Mouse (Mus musculus): ENCODE measurements around the gene Myom1.
A peak's percentile ranks its signal among the peaks of the same experiment; 100 is the strongest.

Gene Myom1

GRCm38 (mm10) chr17:71004186-71004960, 1.9 kb downstream of the Myom1 start:
- H3K4me3 ChIP-seq (replicated peaks; ENCODE audit: low read length) = no peak overlapping the region
- TF ChIP-seq NANOG (IDR thresholded peaks at IDR 0.05; ENCODE audit: borderline replicate concordance, low read length) (no peak), CTCF (conservative IDR thresholded peaks at IDR 0.05; ENCODE audit: low read length) (no peak), POU5F1 (IDR thresholded peaks at IDR 0.05; ENCODE audit: borderline replicate concordance, low read length) (no peak)
- peaks cover 8% of the 10 kb centered on the region for H3K36me3 ChIP-seq (ENCODE audit: insufficient read depth, low read length)
- H3K27me3 ChIP-seq (ENCODE audit: insufficient read depth, low read length) = peaks cover 2% of the 10 kb centered on the region; the same call in 1 of the 2 replicates
- H3K4me1 ChIP-seq (replicated peaks; ENCODE audit: low read depth, low read length) = peaks cover 35% of the 10 kb centered on the region
- H3K9me3 ChIP-seq (ENCODE audit: low read length) = no peaks in the 10 kb centered on the region

GRCm38 (mm10) chr17:71006976-71007375, 4.5 kb downstream of the Myom1 start:
- no peak overlapping the region for H3K4me3 ChIP-seq (replicated peaks; ENCODE audit: low read length)
- TF ChIP-seq CTCF (conservative IDR thresholded peaks at IDR 0.05; ENCODE audit: low read length) = no peak
- TF ChIP-seq NANOG (IDR thresholded peaks at IDR 0.05; ENCODE audit: borderline replicate concordance, low read length) = no peak
- no peak for TF ChIP-seq POU5F1 (IDR thresholded peaks at IDR 0.05; ENCODE audit: borderline replicate concordance, low read length)

GRCm38 (mm10) chr17:71008676-71009075, 6.2 kb downstream of the Myom1 start:
- Histone ChIP-seq H3K9me3 (ENCODE audit: low read length) (no peaks in the 10 kb centered on the region), H3K4me1 (replicated peaks; ENCODE audit: low read depth, low read length) (peaks cover 20% of the 10 kb centered on the region), H3K27me3 (ENCODE audit: insufficient read depth, low read length) (peaks cover 10% of the 10 kb centered on the region), H3K4me3 (replicated peaks; ENCODE audit: low read length) (no peak overlapping the region), H3K36me3 (ENCODE audit: insufficient read depth, low read length) (no peaks in the 10 kb centered on the region)
- TF ChIP-seq POU5F1 (IDR thresholded peaks at IDR 0.05; ENCODE audit: borderline replicate concordance, low read length) = no peak
- TF ChIP-seq NANOG (IDR thresholded peaks at IDR 0.05; ENCODE audit: borderline replicate concordance, low read length) = no peak
- TF ChIP-seq CTCF (conservative IDR thresholded peaks at IDR 0.05; ENCODE audit: low read length) = no peak

More at GRCm38 (mm10) chr17:71006976-71007375, 4.5 kb downstream of the Myom1 start:
- Histone ChIP-seq H3K9me3 (ENCODE audit: low read length) (no peaks in the 10 kb centered on the region), H3K36me3 (ENCODE audit: insufficient read depth, low read length) (no peaks in the 10 kb centered on the region), H3K4me1 (replicated peaks; ENCODE audit: low read depth, low read length) (peaks cover 31% of the 10 kb centered on the region), H3K27me3 (ENCODE audit: insufficient read depth, low read length) (peaks cover 10% of the 10 kb centered on the region; the same call in 1 of the 2 replicates)

- Histone ChIP-seq H3K27me3 (ENCODE audit: insufficient read depth, low read length) (peaks cover 10% of the 10 kb centered on the region), H3K4me1 (replicated peaks; ENCODE audit: low read depth, low read length) (peaks cover 14% of the 10 kb centered on the region), H3K4me3 (replicated peaks; ENCODE audit: low read length) (no peak overlapping the region), H3K9me3 (ENCODE audit: low read length) (no peaks in the 10 kb centered on the region), H3K36me3 (ENCODE audit: insufficient read depth, low read length) (no peaks in the 10 kb centered on the region)
- TF ChIP-seq POU5F1 (IDR thresholded peaks at IDR 0.05; ENCODE audit: borderline replicate concordance, low read length) = no peak
- TF ChIP-seq CTCF (conservative IDR thresholded peaks at IDR 0.05; ENCODE audit: low read length) = no peak
- TF ChIP-seq NANOG (IDR thresholded peaks at IDR 0.05; ENCODE audit: borderline replicate concordance, low read length) = no peak
Observed at GRCm38 (mm10) chr17:71009751-71010150, 7.3 kb downstream of the Myom1 start.

GRCm38 (mm10) chr17:71010646-71011242, 8.3 kb downstream of the Myom1 start:
- H3K36me3 ChIP-seq (ENCODE audit: insufficient read depth, low read length) = no peaks in the 10 kb centered on the region
- H3K4me1 ChIP-seq (replicated peaks; ENCODE audit: low read depth, low read length) = peaks cover 14% of the 10 kb centered on the region
- H3K9me3 ChIP-seq (ENCODE audit: low read length) = no peaks in the 10 kb centered on the region
- peaks cover 10% of the 10 kb centered on the region for H3K27me3 ChIP-seq (ENCODE audit: insufficient read depth, low read length)
- TF ChIP-seq CTCF (conservative IDR thresholded peaks at IDR 0.05; ENCODE audit: low read length) = no peak
- no peak for TF ChIP-seq NANOG (IDR thresholded peaks at IDR 0.05; ENCODE audit: borderline replicate concordance, low read length)
- TF ChIP-seq POU5F1 (IDR thresholded peaks at IDR 0.05; ENCODE audit: borderline replicate concordance, low read length) = no peak
- H3K4me3 ChIP-seq (replicated peaks; ENCODE audit: low read length) = peak overlapping the region; percentile 71

GRCm38 (mm10) chr17:71011931-71012662, 9.7 kb downstream of the Myom1 start:
- Histone ChIP-seq H3K4me1 (replicated peaks; ENCODE audit: low read depth, low read length) (peaks cover 14% of the 10 kb centered on the region), H3K9me3 (ENCODE audit: low read length) (no peaks in the 10 kb centered on the region), H3K4me3 (replicated peaks; ENCODE audit: low read length) (no peak overlapping the region), H3K27me3 (ENCODE audit: insufficient read depth, low read length) (peaks cover 10% of the 10 kb centered on the region), H3K36me3 (ENCODE audit: insufficient read depth, low read length) (no peaks in the 10 kb centered on the region)
- TF ChIP-seq CTCF (conservative IDR thresholded peaks at IDR 0.05; ENCODE audit: low read length) (no peak), NANOG (IDR thresholded peaks at IDR 0.05; ENCODE audit: borderline replicate concordance, low read length) (no peak), POU5F1 (IDR thresholded peaks at IDR 0.05; ENCODE audit: borderline replicate concordance, low read length) (no peak)

- TF ChIP-seq POU5F1 (IDR thresholded peaks at IDR 0.05; ENCODE audit: borderline replicate concordance, low read length) (no peak), NANOG (IDR thresholded peaks at IDR 0.05; ENCODE audit: borderline replicate concordance, low read length) (no peak), CTCF (conservative IDR thresholded peaks at IDR 0.05; ENCODE audit: low read length) (no peak)
- Histone ChIP-seq H3K4me1 (replicated peaks; ENCODE audit: low read depth, low read length) (peaks cover 14% of the 10 kb centered on the region), H3K9me3 (ENCODE audit: low read length) (no peaks in the 10 kb centered on the region), H3K27me3 (ENCODE audit: insufficient read depth, low read length) (peaks cover 10% of the 10 kb centered on the region), H3K36me3 (ENCODE audit: insufficient read depth, low read length) (no peaks in the 10 kb centered on the region), H3K4me3 (replicated peaks; ENCODE audit: low read length) (no peak overlapping the region)
Observed at GRCm38 (mm10) chr17:71013105-71013504, 10.7 kb downstream of the Myom1 start.

GRCm38 (mm10) chr17:71014911-71015310, 12.5 kb downstream of the Myom1 start:
- Histone ChIP-seq H3K9me3 (ENCODE audit: low read length) (no peaks in the 10 kb centered on the region), H3K36me3 (ENCODE audit: insufficient read depth, low read length) (no peaks in the 10 kb centered on the region), H3K4me3 (replicated peaks; ENCODE audit: low read length) (no peak overlapping the region), H3K4me1 (replicated peaks; ENCODE audit: low read depth, low read length) (peaks cover 10% of the 10 kb centered on the region), H3K27me3 (ENCODE audit: insufficient read depth, low read length) (peaks cover 6% of the 10 kb centered on the region)
- TF ChIP-seq POU5F1 (IDR thresholded peaks at IDR 0.05; ENCODE audit: borderline replicate concordance, low read length) = no peak
- no peak for TF ChIP-seq NANOG (IDR thresholded peaks at IDR 0.05; ENCODE audit: borderline replicate concordance, low read length)
- TF ChIP-seq CTCF (conservative IDR thresholded peaks at IDR 0.05; ENCODE audit: low read length) = no peak
